Mouse (Mus musculus) hindbrain, embryonic 13.5 days (tissue): ENCODE results near the gene Exosc2. TPM values are rescaled to one million over a fixed set of nuclear protein-coding genes. Genes with fewer than 3 reads are reported as not detected.

Experiments
- ATAC-seq: fragments of 200-750 bp; cut with Nextera tagmentation; 2 replicates; pipeline ENCODE4 v1.8.0; 2017; ENCODE audit warnings: moderate TSS enrichment; ENCODE audit not compliant: low FRiP score
- H3K27ac ChIP-seq: fragments of 300-500 bp; sonication (generic); 2 replicates; pipeline ENCODE4 v1.5.1; 2015; ENCODE audit warnings: inconsistent platforms, mild to moderate bottlenecking, moderate library complexity
- H3K27me3 ChIP-seq: fragments of 300-500 bp; sonication (generic); 2 replicates; pipeline ENCODE4 v1.6.1; 2015; ENCODE audit warnings: mild to moderate bottlenecking, inconsistent platforms
- H3K36me3 ChIP-seq: fragments of 300-500 bp; sonication (generic); 2 replicates; pipeline ENCODE4 v1.6.1; 2015; ENCODE audit warnings: mild to moderate bottlenecking, inconsistent platforms
- H3K4me1 ChIP-seq: fragments of 300-500 bp; sonication (generic); replicated peaks from 2 replicates; pipeline ENCODE4 v1.6.1; 2015; ENCODE audit warnings: inconsistent platforms
- H3K4me2 ChIP-seq: fragments of 300-500 bp; sonication (generic); 2 replicates; pipeline ENCODE4 v1.6.1; 2015; ENCODE audit warnings: inconsistent platforms, mild to moderate bottlenecking, moderate library complexity
- H3K4me3 ChIP-seq: fragments of 300-500 bp; sonication (generic); 2 replicates; pipeline ENCODE4 v1.5.1; 2015; ENCODE audit warnings: mild to moderate bottlenecking, inconsistent platforms
- H3K9ac ChIP-seq: fragments of 300-500 bp; sonication (generic); 2 replicates; pipeline ENCODE4 v1.6.1; 2015; ENCODE audit warnings: mild to moderate bottlenecking, inconsistent platforms
- H3K9me3 ChIP-seq: fragments of 300-500 bp; sonication (generic); 2 replicates; pipeline ENCODE4 v1.6.1; 2016; ENCODE audit warnings: inconsistent platforms
- WGBS: fragments of 180-500 bp; shearing (Covaris S2); methylation state at CpG from one replicate; pipeline ENCODE4 v1.1.7; 2015; 5-methylcytosine and 5-hydroxymethylcytosine counted together
- polyA plus RNA-seq: library from polyadenylated mRNA; unstranded; fragments of >200 nt; fragmentation: Nextera tagmentation; extraction: Ambion mirVana; gene quantifications from 2 replicates; pipeline ENCODE4 v1.2.1, GENCODE M21; 2015

The Exosc2 gene
- polyA plus RNA-seq, 1 experiment from 2014 or later, result 41.3 TPM

DNA sequence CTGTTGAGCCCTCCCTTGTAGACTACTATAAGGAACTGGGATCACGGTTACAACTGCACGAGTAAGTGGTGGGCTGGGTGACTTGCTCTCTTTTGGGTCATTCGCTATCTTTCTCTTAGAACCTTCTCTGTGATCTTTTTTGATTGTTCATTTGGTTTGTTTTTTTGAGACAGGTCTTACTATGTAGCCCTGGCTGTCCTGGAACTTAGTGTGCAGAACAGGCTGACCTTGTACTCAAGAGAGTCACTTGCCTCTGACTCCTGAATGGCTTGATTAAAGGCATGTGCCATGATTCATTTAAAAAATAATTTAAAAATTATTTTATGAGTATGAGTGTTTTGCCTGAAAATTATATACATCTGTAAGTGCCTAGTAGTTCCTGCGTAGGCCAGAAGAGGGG is 44.3 kb downstream of the Exosc2 start:
- H3K9ac ChIP-seq, result no peak overlapping the region
- no peak overlapping the region for H3K4me3 ChIP-seq
- no peak overlapping the region for H3K4me2 ChIP-seq
- ATAC-seq, result no peak
- H3K4me1 ChIP-seq, result no peaks in the 10 kb centered on the region
- no peaks in the 10 kb centered on the region for H3K9me3 ChIP-seq
- WGBS, result 97% methylated on average over 4 of the region's 4 CpGs
- no peak overlapping the region for H3K27ac ChIP-seq
- H3K36me3 ChIP-seq, result no peaks in the 10 kb centered on the region
- H3K27me3 ChIP-seq, result no peaks in the 10 kb centered on the region

DNA sequence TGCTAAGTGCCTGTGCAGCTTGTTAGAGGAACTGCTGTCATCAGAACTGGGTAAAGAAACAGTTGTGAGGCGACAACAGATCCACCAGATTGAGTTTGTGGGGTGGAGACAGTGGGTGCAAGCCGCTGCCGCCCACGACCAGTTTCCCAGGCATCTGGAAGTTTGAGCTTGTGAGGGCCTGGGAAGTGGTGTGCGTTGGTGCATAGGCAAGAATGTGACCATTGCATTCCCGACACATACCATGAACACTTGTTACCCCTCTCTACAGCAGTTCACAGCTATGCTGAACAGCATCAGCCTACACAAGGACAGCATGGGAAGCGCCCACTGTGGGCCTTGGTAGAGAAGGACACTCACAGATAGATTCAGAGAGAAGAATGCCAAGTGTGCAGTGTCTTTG is 45.5 kb downstream of the Exosc2 start:
- Histone ChIP-seq H3K9me3 (no peaks in the 10 kb centered on the region), H3K4me3 (no peak overlapping the region), H3K4me2 (no peak overlapping the region), H3K27ac (no peak overlapping the region; the same call in 1 of the 2 replicates), H3K27me3 (no peaks in the 10 kb centered on the region), H3K4me1 (no peaks in the 10 kb centered on the region), H3K9ac (no peak overlapping the region), H3K36me3 (no peaks in the 10 kb centered on the region)
- ATAC-seq, result no peak
- 90% methylated on average over 7 of the region's 7 CpGs for WGBS

DNA sequence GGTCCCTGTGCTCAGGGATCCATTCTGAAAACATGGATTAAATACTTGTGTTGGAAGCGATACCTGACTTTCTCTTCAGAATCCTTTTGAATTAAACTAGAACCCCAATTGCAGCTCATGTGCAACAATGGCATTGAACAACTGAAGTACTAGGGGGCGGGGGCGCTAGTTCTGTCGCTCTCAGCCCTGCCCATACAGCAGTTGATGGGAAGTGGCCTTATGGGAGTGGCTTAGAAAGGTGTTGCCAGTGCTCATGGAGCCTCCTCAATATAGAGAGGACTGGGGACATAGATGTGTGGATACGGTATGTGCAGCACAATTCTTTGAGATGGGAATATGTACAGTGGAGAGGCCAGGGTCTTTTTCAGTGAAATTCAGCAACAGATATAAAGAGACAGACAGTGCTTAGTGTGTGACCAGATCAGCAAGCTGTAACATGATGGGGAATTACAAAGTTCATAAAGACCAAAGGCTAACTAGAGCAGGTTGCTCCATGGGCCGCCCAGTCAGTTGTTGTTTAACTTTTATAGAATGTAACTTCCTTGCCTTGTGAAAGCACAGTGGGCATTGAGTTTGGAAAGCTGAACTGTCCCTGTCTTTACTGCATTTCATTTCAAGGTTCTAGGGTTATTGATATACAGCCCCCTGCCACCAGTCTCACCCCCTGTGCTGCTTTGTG is 48.8 kb downstream of the Exosc2 start:
- H3K4me3 ChIP-seq, result no peak overlapping the region
- H3K36me3 ChIP-seq, result no peaks in the 10 kb centered on the region
- WGBS, result 86% methylated on average over 6 of the region's 6 CpGs
- H3K27me3 ChIP-seq, result no peaks in the 10 kb centered on the region
- H3K9me3 ChIP-seq, result no peaks in the 10 kb centered on the region
- no peak overlapping the region for H3K27ac ChIP-seq
- ATAC-seq, result no peak
- no peak overlapping the region for H3K4me2 ChIP-seq
- H3K9ac ChIP-seq, result no peak overlapping the region
- 0 out of 2 replicates have a peak, but pooled peaks cover 6% of the 10 kb centered on the region for H3K4me1 ChIP-seq

DNA sequence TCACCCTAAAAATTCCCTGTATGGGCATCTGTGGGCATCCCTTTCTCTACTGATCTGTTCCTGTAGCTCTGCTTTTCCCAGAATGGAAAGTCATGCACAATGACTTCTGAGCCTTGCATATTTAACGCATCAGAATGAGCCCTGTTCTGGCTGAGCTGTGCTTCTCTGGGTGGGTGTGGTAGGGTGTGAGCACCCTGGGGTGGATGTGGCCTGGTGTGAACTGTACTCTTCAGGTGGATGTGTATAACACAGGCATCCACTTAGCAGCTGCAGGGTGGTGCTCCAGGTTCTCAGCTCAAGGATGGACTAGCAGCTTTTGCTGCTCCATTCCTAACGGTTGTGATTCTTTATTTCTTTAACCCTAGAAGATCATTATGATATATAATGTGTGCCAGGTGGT is 49.4 kb downstream of the Exosc2 start:
- no peak overlapping the region for H3K4me3 ChIP-seq
- H3K4me1 ChIP-seq, result 0 out of 2 replicates have a peak, but pooled peaks cover 6% of the 10 kb centered on the region
- no peaks in the 10 kb centered on the region for H3K27me3 ChIP-seq
- 90% methylated on average over 2 of the region's 2 CpGs for WGBS
- no peak for ATAC-seq
- H3K9ac ChIP-seq, result no peak overlapping the region
- no peaks in the 10 kb centered on the region for H3K9me3 ChIP-seq
- no peak overlapping the region for H3K27ac ChIP-seq
- H3K4me2 ChIP-seq, result no peak overlapping the region
- H3K36me3 ChIP-seq, result no peaks in the 10 kb centered on the region

DNA sequence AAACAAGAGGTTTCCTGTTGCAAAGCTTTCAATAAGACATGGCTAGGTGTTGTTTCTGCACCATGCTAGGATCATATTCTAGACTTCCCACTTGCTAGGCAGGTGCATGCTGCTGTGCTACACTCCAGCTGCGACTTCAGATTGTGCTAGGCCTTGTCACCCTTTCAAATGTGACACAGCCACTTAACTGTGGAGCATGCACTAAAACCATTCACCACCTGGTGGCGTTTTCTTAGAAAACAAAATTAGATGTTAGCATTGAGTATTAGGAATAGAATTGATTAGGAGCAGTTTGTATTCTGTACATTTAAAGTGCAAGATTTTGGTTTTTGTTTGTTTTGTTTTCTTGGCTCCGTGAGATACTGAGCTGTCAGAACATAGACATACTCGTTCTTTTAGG is 50.3 kb downstream of the Exosc2 start:
- Histone ChIP-seq H3K27me3 (no peaks in the 10 kb centered on the region), H3K4me1 (0 out of 2 replicates have a peak, but pooled peaks cover 6% of the 10 kb centered on the region), H3K4me2 (no peak overlapping the region), H3K4me3 (no peak overlapping the region), H3K9ac (no peak overlapping the region), H3K27ac (no peak overlapping the region), H3K9me3 (no peaks in the 10 kb centered on the region), H3K36me3 (no peaks in the 10 kb centered on the region)
- ATAC-seq, result no peak
- WGBS, result 67% methylated on average over 4 of the region's 4 CpGs

DNA sequence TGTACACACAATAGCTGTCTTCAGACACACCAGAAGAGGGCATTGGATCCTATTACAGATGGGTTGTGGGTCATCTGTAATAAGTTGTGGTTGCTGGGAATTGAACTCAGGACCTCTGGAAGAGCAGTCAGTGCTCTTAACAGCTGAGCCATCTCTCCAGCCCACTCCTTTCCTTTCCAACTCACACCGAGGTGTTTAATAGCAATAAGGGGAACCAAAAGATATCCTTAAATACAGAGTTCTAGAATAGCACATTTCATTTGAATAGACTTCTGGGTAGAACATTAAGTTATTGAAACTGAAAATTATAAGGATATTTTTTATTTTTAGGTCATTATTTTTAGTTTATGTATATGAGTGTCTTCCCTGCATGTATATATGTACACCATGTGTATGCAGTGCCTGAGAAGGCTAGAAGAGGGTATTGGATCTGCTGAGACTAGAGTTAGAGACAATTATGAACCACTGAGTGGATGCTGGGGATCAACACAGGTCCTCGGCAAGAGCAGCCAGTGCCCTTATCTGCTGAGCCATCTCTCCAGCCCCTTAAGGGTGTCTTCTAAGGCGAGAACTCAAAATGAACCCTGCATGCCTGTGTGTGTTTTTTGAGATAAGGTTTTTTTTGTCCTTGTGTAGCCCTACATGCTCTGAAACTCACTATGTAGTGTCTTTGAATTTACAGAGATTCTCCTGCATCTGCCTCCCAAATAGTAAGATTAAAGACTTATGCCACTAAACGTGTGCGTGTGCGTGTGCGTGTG is 54.4 kb downstream of the Exosc2 start:
- WGBS, result 94% methylated on average over 7 of the region's 7 CpGs
- Histone ChIP-seq H3K4me1 (peaks cover 27% of the 10 kb centered on the region), H3K4me2 (no peak overlapping the region), H3K9ac (no peak overlapping the region), H3K4me3 (no peak overlapping the region), H3K36me3 (no peaks in the 10 kb centered on the region), H3K9me3 (no peaks in the 10 kb centered on the region), H3K27ac (no peak overlapping the region), H3K27me3 (no peaks in the 10 kb centered on the region)
- ATAC-seq, result no peak

DNA sequence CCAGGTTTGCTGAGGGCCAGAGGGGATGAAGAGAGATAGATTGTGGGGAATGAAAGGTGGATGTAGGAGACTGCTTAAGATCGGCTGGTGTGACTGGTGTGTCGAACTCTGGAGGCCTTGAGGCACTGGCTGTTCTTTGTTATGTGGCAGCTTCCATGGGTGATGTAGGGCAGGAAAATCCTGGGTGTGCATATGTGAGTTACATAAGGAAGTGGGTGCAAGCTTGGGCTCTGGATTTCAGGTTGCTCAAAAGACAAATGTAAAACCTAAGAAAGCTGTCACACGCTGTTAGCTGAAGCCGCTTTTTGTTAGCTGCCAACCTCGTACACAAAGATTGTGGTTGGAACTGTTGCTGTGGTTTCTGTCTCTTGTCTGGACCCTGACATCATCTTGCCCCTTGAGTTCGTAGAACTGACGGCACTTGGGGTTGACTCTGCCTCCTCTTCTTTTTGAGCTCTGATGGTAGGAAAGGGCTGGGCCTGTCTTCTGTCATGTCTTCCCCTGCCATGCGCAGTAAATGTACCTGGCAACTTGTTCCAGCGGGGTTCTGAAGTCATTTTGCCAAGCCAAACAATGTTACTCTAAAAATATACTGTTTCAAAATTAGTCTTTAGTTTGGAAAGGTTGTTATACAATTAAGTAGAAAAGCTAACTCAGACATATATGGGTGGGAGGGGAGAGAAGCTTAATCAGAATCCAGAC is 57.2 kb downstream of the Exosc2 start:
- no peak for ATAC-seq
- H3K36me3 ChIP-seq, result no peaks in the 10 kb centered on the region
- H3K9ac ChIP-seq, result no peak overlapping the region
- no peaks in the 10 kb centered on the region for H3K27me3 ChIP-seq
- WGBS, result 86% methylated on average over 9 of the region's 9 CpGs
- H3K4me2 ChIP-seq, result no peak overlapping the region
- peaks cover 21% of the 10 kb centered on the region for H3K4me1 ChIP-seq
- H3K27ac ChIP-seq, result no peak overlapping the region
- H3K9me3 ChIP-seq, result no peaks in the 10 kb centered on the region
- H3K4me3 ChIP-seq, result no peak overlapping the region

DNA sequence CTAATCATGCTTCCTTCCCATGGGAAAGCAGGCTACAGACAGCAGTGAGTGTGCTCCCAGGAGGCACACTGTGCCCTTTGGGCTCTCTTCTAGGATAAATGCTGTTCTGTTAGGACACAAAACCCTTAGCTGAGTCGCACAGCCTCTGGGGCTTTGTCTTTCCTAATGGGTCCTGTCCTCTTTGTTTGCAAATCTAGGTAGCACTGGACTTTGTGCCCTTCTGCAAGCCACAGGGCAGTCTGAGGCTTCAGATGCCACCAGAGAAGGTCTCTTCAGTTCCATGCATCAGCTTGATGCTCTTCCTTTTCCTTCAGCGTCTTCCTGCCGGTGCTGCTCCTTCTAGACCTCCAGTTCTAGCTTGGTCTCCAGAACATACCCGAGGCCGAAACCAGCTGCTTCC is 60.1 kb downstream of the Exosc2 start:
- Histone ChIP-seq H3K9ac (no peak overlapping the region), H3K36me3 (no peaks in the 10 kb centered on the region), H3K9me3 (no peaks in the 10 kb centered on the region), H3K4me2 (no peak overlapping the region), H3K4me1 (peaks cover 21% of the 10 kb centered on the region), H3K4me3 (no peak overlapping the region), H3K27ac (no peak overlapping the region), H3K27me3 (no peaks in the 10 kb centered on the region)
- ATAC-seq, result no peak
- WGBS, result 85% methylated on average over 5 of the region's 5 CpGs

Other genes with a start within 250 kb of the Exosc2 start
- gene Ass1, start 200.5 kb upstream of the Exosc2 start, polyA plus RNA-seq, result 8.0 TPM in 2 replicates
- 59.2 and 62.7 TPM in 2 replicates for gene Fubp3, start 98.1 kb upstream of the Exosc2 start, polyA plus RNA-seq
- gene Prdm12, start 30.7 kb upstream of the Exosc2 start, polyA plus RNA-seq, result 2.2 and 4.0 TPM in 2 replicates
- 19.7 and 21.7 TPM in 2 replicates for gene Abl1, start 17.7 kb downstream of the Exosc2 start, polyA plus RNA-seq
- 0.08 TPM in 1 of 2 replicates, not detected in the other for gene Qrfp, start 139.9 kb downstream of the Exosc2 start, polyA plus RNA-seq
- 3.4 and 4.6 TPM in 2 replicates for gene Fibcd1, start 175.3 kb downstream of the Exosc2 start, polyA plus RNA-seq
- gene Lamc3, start 216.6 kb downstream of the Exosc2 start, polyA plus RNA-seq, result 6.3 and 7.0 TPM in 2 replicates